Mouse (Mus musculus): ENCODE data around the gene Nt5c.

DNA sequence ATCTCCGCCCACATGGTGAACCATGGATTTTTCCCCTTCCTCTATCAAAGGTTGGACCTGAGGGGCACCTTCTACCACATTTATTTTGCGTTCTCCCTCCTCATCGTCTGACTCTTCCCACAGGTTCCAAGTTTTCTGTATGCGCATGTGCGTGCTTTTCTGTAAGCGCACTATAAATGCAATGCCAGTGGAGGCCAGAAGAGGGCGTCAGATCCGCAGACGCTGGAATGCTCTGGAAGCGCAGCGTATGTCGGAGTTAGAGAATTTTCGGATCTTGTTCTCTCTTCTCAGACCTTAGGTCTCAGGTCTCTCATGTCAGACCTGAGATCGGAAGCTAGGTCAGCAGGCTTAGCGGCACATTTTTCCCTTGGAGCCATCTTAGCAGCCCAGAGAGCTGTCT, 36.0 kb downstream of the Nt5c start:
- TF ChIP-seq POLR2A (IDR thresholded peaks at IDR 0.05; ENCODE audit: insufficient read depth, low read depth, low read length): no peak
- no peak for TF ChIP-seq CTCF (IDR thresholded peaks at IDR 0.05; ENCODE audit: insufficient read depth, low read depth, low read length)
